Mouse (Mus musculus) midbrain, postnatal 0 days (tissue): ENCODE measurements around the gene Map1a. TPM values are rescaled to one million over a fixed set of nuclear protein-coding genes. Genes with fewer than 3 reads are reported as not detected.

Source experiments
- ATAC-seq: fragments of 200-750 bp; cut with Nextera tagmentation; 2 replicates; pipeline ENCODE4 v1.8.0; 2017; ENCODE audit warnings: moderate number of reproducible peaks, mild to moderate bottlenecking, moderate TSS enrichment, moderate library complexity; ENCODE audit not compliant: low FRiP score
- DNase-seq: peaks from one replicate; pipeline ENCODE4 v3.0.0-alpha.2; 2015; ENCODE audit warnings: low spot score
- H3K27ac ChIP-seq: fragments of 300-500 bp; sonication (generic); 2 replicates; pipeline ENCODE4 v1.5.1; 2014; ENCODE audit warnings: low read depth, mild to moderate bottlenecking, low read length, mixed read lengths
- H3K27me3 ChIP-seq: fragments of 300-500 bp; sonication (generic); 2 replicates; pipeline ENCODE4 v1.6.1; 2014; ENCODE audit warnings: low read length, control low read depth, mixed read lengths; ENCODE audit not compliant: insufficient read depth
- H3K36me3 ChIP-seq: fragments of 300-500 bp; sonication (generic); 2 replicates; pipeline ENCODE4 v1.6.1; 2014; ENCODE audit warnings: low read length, control low read depth, mixed read lengths; ENCODE audit not compliant: insufficient read depth
- H3K4me1 ChIP-seq: fragments of 300-500 bp; sonication (generic); 2 replicates; pipeline ENCODE4 v1.6.1; 2014; ENCODE audit warnings: mild to moderate bottlenecking, control low read depth, antibody characterized with exemption, low read length, mixed read lengths; ENCODE audit not compliant: insufficient read depth
- H3K4me2 ChIP-seq: fragments of 300-500 bp; sonication (generic); 2 replicates; pipeline ENCODE4 v1.6.1; 2014; ENCODE audit warnings: low read depth, mild to moderate bottlenecking, low read length, mixed read lengths; ENCODE audit not compliant: poor library complexity, severe bottlenecking
- H3K4me3 ChIP-seq: fragments of 300-500 bp; sonication (generic); 2 replicates; pipeline ENCODE4 v1.5.1; 2014; ENCODE audit warnings: low read depth, mild to moderate bottlenecking, low read length, moderate library complexity
- H3K9ac ChIP-seq: fragments of 300-500 bp; sonication (generic); replicated peaks from 2 replicates; pipeline ENCODE4 v1.6.1; 2014; ENCODE audit warnings: mild to moderate bottlenecking, low read length, moderate library complexity, mixed read lengths; ENCODE audit not compliant: poor library complexity, severe bottlenecking
- H3K9me3 ChIP-seq: fragments of 300-500 bp; sonication (generic); 2 replicates; pipeline ENCODE4 v1.6.1; 2016; ENCODE audit warnings: low read length, control low read depth
- CTCF ChIP-seq: IDR thresholded peaks from 2 replicates; pipeline ENCODE4 v1.5.1; 2016; ENCODE audit warnings: antibody characterized with exemption, mild to moderate bottlenecking
- WGBS: fragments of 180-500 bp; shearing (Covaris S2); extraction: QIAGEN DNeasy Blood & Tissue Kit; methylation state at CpG from one replicate; pipeline ENCODE4 v1.1.7; 2014; 5-methylcytosine and 5-hydroxymethylcytosine counted together
- polyA plus RNA-seq: library from polyadenylated mRNA; unstranded; fragments of >200 nt; fragmentation: Nextera tagmentation; extraction: Ambion mirVana; gene quantifications from 2 replicates; pipeline ENCODE4 v1.2.1, GENCODE M21; 2015
- total RNA-seq: library from RNA; depleted of rRNA; stranded (reverse); fragments of >200 nt; gene quantifications from 2 replicates; pipeline ENCODE4 v1.2.3, GENCODE M21; 2014

Map1a gene
- total and polyA plus RNA-seq, 2 experiments from 2014 or later, result 48.1 to 154 TPM

- 0 out of 2 replicates have a peak overlapping the region, but pooled peaks have one; percentile 81 for H3K9ac ChIP-seq
- DNase-seq, result no peak
These were observed 8.7 kb downstream of the Map1a start for GRCm38 (mm10) chr2:121298131-121298530.

GRCm38 (mm10) chr2:121299471-121299870, 10.1 kb downstream of the Map1a start:
- DNase-seq (no peak), ATAC-seq (no peak)
- H3K27ac ChIP-seq, result no peak overlapping the region
- H3K36me3 ChIP-seq, result peaks cover 55% of the 10 kb centered on the region
- 94% methylated on average over 17 of the region's 17 CpGs for WGBS
- no peak overlapping the region for H3K4me3 ChIP-seq
- no peak for TF ChIP-seq CTCF
- no peak overlapping the region for H3K4me2 ChIP-seq
- no peaks in the 10 kb centered on the region for H3K27me3 ChIP-seq
- H3K4me1 ChIP-seq, result peaks cover 10% of the 10 kb centered on the region
- no peak overlapping the region for H3K9ac ChIP-seq
- no peaks in the 10 kb centered on the region for H3K9me3 ChIP-seq

More at GRCm38 (mm10) chr2:121298131-121298530, 8.7 kb downstream of the Map1a start:
- WGBS, result 4% methylated on average over 8 of the region's 8 CpGs
- no peak for ATAC-seq
- TF ChIP-seq CTCF, result no peak
- H3K4me2 ChIP-seq, result peak overlapping the region; percentile 82
- no peak overlapping the region for H3K27ac ChIP-seq
- peaks cover 44% of the 10 kb centered on the region for H3K36me3 ChIP-seq
- H3K9me3 ChIP-seq, result no peaks in the 10 kb centered on the region
- no peak overlapping the region for H3K4me3 ChIP-seq
- no peaks in the 10 kb centered on the region for H3K27me3 ChIP-seq
- peaks cover 19% of the 10 kb centered on the region for H3K4me1 ChIP-seq

DNA sequence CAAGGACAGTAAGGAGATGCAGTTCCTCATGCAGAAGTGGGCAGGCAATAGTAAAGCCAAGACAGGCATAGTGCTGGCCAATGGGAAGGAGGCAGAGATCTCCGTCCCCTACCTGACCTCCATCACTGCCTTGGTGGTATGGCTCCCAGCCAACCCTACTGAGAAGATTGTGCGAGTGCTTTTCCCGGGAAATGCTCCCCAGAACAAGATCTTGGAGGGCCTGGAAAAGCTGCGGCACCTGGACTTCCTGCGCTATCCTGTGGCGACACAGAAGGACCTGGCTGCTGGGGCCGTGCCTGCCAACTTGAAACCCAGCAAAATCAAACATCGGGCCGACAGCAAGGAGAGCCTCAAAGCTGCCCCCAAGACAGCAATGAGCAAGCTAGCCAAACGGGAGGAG, 10.6 kb downstream of the Map1a start:
- H3K4me2 ChIP-seq, result no peak overlapping the region
- DNase-seq (no peak), ATAC-seq (no peak)
- TF ChIP-seq CTCF, result no peak
- no peaks in the 10 kb centered on the region for H3K27me3 ChIP-seq
- WGBS, result 86% methylated on average over 10 of the region's 10 CpGs
- peaks cover 61% of the 10 kb centered on the region for H3K36me3 ChIP-seq
- no peak overlapping the region for H3K27ac ChIP-seq
- peaks cover 9% of the 10 kb centered on the region; the same call in 1 of the 2 replicates for H3K4me1 ChIP-seq
- no peak overlapping the region for H3K4me3 ChIP-seq
- no peaks in the 10 kb centered on the region for H3K9me3 ChIP-seq
- no peak overlapping the region for H3K9ac ChIP-seq

DNA sequence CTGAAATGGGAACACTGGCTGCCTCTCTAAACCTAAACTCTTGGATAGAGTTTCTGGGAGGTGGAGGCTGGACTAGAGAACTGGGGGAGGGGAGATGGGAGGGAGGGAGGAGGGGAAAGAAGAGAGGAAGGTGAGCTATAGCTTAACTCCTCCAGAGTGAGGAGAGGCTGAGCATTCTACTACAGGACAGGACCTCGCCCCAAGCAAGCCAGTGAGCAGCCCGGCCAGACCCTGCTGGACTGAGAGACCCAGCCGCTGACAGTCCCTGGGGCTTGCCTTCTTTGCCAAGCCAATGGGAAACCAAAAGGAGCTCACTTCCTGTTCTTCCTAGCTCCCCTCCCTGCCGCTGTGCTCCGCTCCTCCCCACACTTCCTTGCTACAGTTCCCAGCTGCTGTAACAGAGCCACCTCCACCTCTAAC, 19.6 kb downstream of the Map1a start:
- no peak overlapping the region for H3K9ac ChIP-seq
- no peak for ATAC-seq
- no peaks in the 10 kb centered on the region for H3K9me3 ChIP-seq
- no peak overlapping the region for H3K4me2 ChIP-seq
- H3K27ac ChIP-seq, result no peak overlapping the region
- no peaks in the 10 kb centered on the region for H3K4me1 ChIP-seq
- DNase-seq, result no peak
- peaks cover 57% of the 10 kb centered on the region for H3K36me3 ChIP-seq
- no peak for TF ChIP-seq CTCF
- H3K27me3 ChIP-seq, result no peaks in the 10 kb centered on the region
- 35% methylated on average over 5 of the region's 5 CpGs for whole genome bisulfite sequencing
- H3K4me3 ChIP-seq, result no peak overlapping the region

DNA sequence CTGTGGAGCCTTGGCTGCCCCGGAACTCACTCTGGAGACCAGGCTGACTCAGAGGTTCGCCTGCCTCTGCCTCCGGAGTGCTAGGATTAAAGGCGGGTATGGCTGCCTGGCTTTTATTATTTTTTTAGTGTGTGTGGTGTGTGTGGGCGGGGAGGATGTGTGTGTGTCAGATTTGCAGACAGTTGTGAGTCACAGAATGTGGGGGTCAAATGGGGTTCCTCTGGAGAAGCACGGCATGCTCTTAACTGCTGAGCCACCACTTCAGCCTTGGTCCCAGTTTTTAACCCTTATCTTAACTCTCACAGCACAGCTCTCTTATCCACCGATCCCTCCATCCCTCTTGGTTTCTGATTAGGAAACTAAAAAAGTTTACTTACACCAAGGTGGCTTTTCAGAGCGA, 26.9 kb downstream of the Map1a start:
- no peaks in the 10 kb centered on the region for H3K4me1 ChIP-seq
- DNase-seq (no peak), ATAC-seq (no peak)
- no peaks in the 10 kb centered on the region for H3K9me3 ChIP-seq
- H3K4me3 ChIP-seq, result no peak overlapping the region
- no peak for TF ChIP-seq CTCF
- no peaks in the 10 kb centered on the region for H3K27me3 ChIP-seq
- WGBS, result 81% methylated on average over 8 of the region's 8 CpGs
- H3K4me2 ChIP-seq, result no peak overlapping the region
- H3K36me3 ChIP-seq, result peaks cover 25% of the 10 kb centered on the region
- H3K9ac ChIP-seq, result no peak overlapping the region
- no peak overlapping the region for H3K27ac ChIP-seq

- Histone ChIP-seq H3K36me3 (peaks cover 51% of the 10 kb centered on the region), H3K27ac (no peak overlapping the region), H3K27me3 (no peaks in the 10 kb centered on the region), H3K9ac (no peak overlapping the region), H3K9me3 (no peaks in the 10 kb centered on the region), H3K4me3 (no peak overlapping the region), H3K4me2 (no peak overlapping the region), H3K4me1 (no peaks in the 10 kb centered on the region)
- WGBS, result 88% methylated on average over 10 of the region's 10 CpGs
- ATAC-seq (no peak), DNase-seq (no peak)
- TF ChIP-seq CTCF, result no peak
These were observed 33.6 kb downstream of the Map1a start for GRCm38 (mm10) chr2:121323041-121323440.
